Mouse (Mus musculus): ENCODE measurements around the gene Nfam1.

DNA sequence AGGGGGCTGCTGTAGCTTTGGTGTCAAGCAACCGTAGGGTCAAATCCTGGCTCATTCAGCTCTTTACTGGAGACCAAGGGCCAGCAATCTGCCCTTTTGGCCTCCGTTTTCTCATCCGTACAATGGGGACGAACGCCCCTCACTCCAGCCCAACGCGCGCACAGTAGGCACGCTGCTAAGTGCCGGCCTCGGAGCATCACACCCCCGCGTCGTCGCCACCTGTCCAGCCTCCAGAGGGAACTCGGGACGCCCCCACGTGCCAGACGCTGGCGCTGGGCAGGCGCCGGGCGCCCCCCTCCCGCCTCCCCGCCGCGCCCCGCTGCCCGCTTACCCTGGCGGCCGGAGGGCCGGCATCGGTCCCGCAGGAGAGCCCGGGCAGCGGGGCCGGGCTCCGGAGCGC lies 70.0 kb downstream of the Nfam1 start:
- TF ChIP-seq POLR2A (IDR thresholded peaks at IDR 0.05; ENCODE audit: control insufficient read depth, extremely low read depth, insufficient read depth, low read length, poor library complexity): no peak
- TF ChIP-seq CTCF (IDR thresholded peaks at IDR 0.05; ENCODE audit: borderline replicate concordance, control insufficient read depth, extremely low read depth, insufficient read depth, low read length, poor library complexity): no peak

Measured in thymus, adult 2 months (tissue).